Comparison of ENCODE assay signal across 14 mouse cellular contexts in the genomic region with DNA sequence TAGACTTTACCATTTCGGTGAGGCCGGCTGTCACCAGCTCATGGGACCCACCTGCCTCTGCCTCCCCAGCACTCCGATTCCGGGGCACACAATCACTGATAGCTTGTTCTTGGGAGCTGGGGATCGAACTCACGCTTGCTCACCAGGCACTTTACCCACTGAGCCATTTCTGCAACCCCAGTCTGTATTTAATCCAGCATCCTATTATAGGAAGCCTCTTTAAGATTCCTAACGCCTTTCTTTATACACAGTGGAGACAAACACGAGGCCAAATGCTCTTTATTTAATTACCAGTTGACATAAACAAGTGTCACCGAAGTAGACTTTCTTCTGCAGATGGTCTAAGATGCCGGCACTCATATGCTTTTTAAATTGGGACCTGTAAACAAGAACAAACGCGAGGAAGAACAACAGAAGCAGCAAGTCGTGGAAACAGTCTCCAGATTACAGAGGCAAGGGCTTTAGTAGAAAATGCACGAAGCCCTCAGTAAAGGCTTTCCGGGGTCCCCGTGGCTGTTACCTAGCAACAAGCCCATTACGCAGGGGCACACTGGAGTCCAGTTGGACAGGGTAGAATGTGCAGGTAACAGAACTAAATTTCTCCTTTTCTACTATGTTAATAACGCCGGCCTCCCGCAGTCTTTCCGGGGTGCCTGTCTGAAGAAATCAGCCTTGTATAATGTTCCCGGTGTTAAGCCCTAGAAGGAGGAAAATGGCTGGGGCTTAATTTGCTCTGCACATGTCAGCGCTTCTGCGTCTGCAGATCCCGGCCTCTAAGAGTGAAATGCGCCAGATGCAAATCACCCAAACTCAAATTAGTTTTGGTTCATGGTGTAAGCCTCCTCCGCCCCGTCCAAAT.
A peak's percentile ranks its signal among the peaks of the same experiment; 100 is the strongest.
DNase-seq lines count a peak whose midpoint lies in the region; ATAC-seq lines count a peak whose summit lies in the region.
"Had no signal": no experiment of that assay in that cellular context is flagged by ENCODE, and none has a peak within 500 bp of the region (broad histone marks: within the 10 kb centered on the region; RNA-seq: fewer than 3 reads in every experiment).

No protein-coding gene starts in this region.

- H3K27ac ChIP-seq in midbrain, embryonic 12.5 days (replicated peaks): peak overlapping the region; percentile 64
- H3K27ac ChIP-seq in liver, embryonic 12.5 days: no peak overlapping the region
- H3K27ac ChIP-seq: layer of hippocampus, adult 2 months; liver, embryonic 13.5 days had no signal

- peak; percentile 77 for ATAC-seq in midbrain, embryonic 12.5 days (ENCODE audit: low FRiP score, low read depth)
- ATAC-seq in megakaryocyte progenitor cell, adult 5-6 weeks (replicated peaks; ENCODE audit: poor library complexity): no peak
- ATAC-seq in liver, embryonic 12.5 days: no peak
- ATAC-seq: activated CD4-positive, CD25-positive, alpha-beta regulatory T cell, adult 4 months had no signal

- H3K4me2 ChIP-seq in midbrain, embryonic 12.5 days (replicated peaks): peak overlapping the region; percentile 49
- no peak overlapping the region for H3K4me2 ChIP-seq in liver, embryonic 12.5 days
- H3K4me2 ChIP-seq: liver, embryonic 13.5 days had no signal

- H3K27me3 ChIP-seq in midbrain, embryonic 12.5 days: no peaks in the 10 kb centered on the region
- no peaks in the 10 kb centered on the region for H3K27me3 ChIP-seq in liver, embryonic 12.5 days (replicated peaks)
- H3K27me3 ChIP-seq: liver, embryonic 13.5 days; megakaryocyte, embryonic 14.5 days had no signal

- WGBS in midbrain, embryonic 12.5 days: 34% methylated on average over 28 of the region's 28 CpGs
- WGBS in liver, embryonic 12.5 days (ENCODE audit: insufficient replicate concordance): 76% methylated on average over 28 of the region's 28 CpGs

- peak overlapping the region; percentile 23 for H3K4me3 ChIP-seq in midbrain, embryonic 12.5 days
- H3K4me3 ChIP-seq in liver, embryonic 12.5 days: no peak overlapping the region
- H3K4me3 ChIP-seq: layer of hippocampus, adult 2 months; liver, embryonic 13.5 days; megakaryocyte, embryonic 14.5 days had no signal

- H3K4me1 ChIP-seq in midbrain, embryonic 12.5 days: peaks cover 12% of the 10 kb centered on the region
- no peaks in the 10 kb centered on the region for H3K4me1 ChIP-seq in liver, embryonic 12.5 days
- H3K4me1 ChIP-seq: liver, embryonic 13.5 days; megakaryocyte, embryonic 14.5 days had no signal

- no peaks in the 10 kb centered on the region for H3K9me3 ChIP-seq in midbrain, embryonic 12.5 days
- H3K9me3 ChIP-seq in liver, embryonic 12.5 days (replicated peaks): no peaks in the 10 kb centered on the region
- H3K9me3 ChIP-seq: liver, embryonic 13.5 days had no signal

- no peaks in the 10 kb centered on the region for H3K36me3 ChIP-seq in midbrain, embryonic 12.5 days
- no peaks in the 10 kb centered on the region for H3K36me3 ChIP-seq in liver, embryonic 12.5 days
- H3K36me3 ChIP-seq: liver, embryonic 13.5 days had no signal

- H3K9ac ChIP-seq in midbrain, embryonic 12.5 days (replicated peaks): peak overlapping the region; percentile 24; the same call in 1 of the 2 replicates
- H3K9ac ChIP-seq in liver, embryonic 12.5 days: no peak overlapping the region
- H3K9ac ChIP-seq: liver, embryonic 13.5 days had no signal

- DNase-seq in R1 (ENCODE audit: low read depth, low spot score): peak; percentile 33
- DNase-seq in brain, embryonic 18.5 days (ENCODE audit: low read depth, low spot score): peak; percentile 30
- peak; percentile 3 to 17 for DNase-seq in frontal cortex, postnatal 36 days (ENCODE audit: low spot score in 2 of 2)
- no peak for DNase-seq in kidney, postnatal 10 days
- DNase-seq: cerebellum, adult 11-12 months; heart, adult 18-20 months; liver, embryonic 13.5 days; thymus, postnatal 14 days had no signal
